In the genomic region with DNA sequence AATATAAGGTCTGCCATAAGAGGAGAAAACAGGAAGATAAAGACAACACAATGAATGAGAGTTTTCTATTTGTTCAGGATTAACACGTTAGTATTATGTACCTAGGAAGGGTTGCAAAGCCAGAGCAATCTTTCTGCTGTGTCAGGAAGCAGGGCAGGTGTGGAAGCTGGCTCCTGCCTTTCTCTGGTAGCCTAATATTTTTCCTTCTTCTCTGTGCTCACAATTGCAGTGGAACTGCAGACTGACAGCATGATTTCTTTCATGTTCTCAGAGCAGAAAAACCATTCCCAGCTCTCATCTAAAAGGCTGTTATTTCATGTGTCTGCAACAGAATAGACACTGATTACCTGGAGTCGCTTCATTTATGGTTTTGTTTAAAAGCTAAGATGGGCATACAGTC, we compare ENCODE assay signal across 24 mouse cellular contexts. TPM values are rescaled to one million over a fixed set of nuclear protein-coding genes. Genes with fewer than 3 reads are reported as not detected.
DNase-seq lines count a peak whose midpoint lies in the region; ATAC-seq and TF ChIP-seq lines count a peak whose summit lies in the region.
"Had no signal": no experiment of that assay in that cellular context is flagged by ENCODE, and none has a peak within 500 bp of the region (broad histone marks: within the 10 kb centered on the region; RNA-seq: fewer than 3 reads in every experiment).

No protein-coding gene starts in this region.

- DNase-seq in forebrain, embryonic 10.5 days (ENCODE audit: extremely low spot score, low spot score), result no peak
- DNase-seq in midbrain, embryonic 14.5 days, result no peak
- DNase-seq in midbrain, postnatal 0 days (ENCODE audit: low spot score), result no peak
- DNase-seq in forebrain, embryonic 14.5 days (ENCODE audit: low spot score), result peak; percentile 18
- no peak for DNase-seq in ovary, postnatal 10 days (ENCODE audit: low spot score)
- DNase-seq: adrenal gland, postnatal 10 days; cerebellum, adult 18-20 months; cerebellum, adult 9-11 months; cerebellum, postnatal 36 days; gastrocnemius, postnatal 10 days; heart, adult 18-20 months; heart, postnatal 14 days had no signal

- no peak for TF ChIP-seq CTCF in midbrain, postnatal 0 days (IDR thresholded peaks at IDR 0.05)

- H3K4me1 ChIP-seq in forebrain, embryonic 13.5 days, result peaks cover 9% of the 10 kb centered on the region; the same call in 1 of the 2 replicates
- peaks cover 6% of the 10 kb centered on the region; the same call in 1 of the 2 replicates for H3K4me1 ChIP-seq in forebrain, embryonic 10.5 days
- H3K4me1 ChIP-seq in midbrain, embryonic 14.5 days (ENCODE audit: control insufficient read depth, insufficient read depth, low read length), result 0 out of 2 replicates have a peak, but pooled peaks cover 5% of the 10 kb centered on the region
- H3K4me1 ChIP-seq in midbrain, postnatal 0 days (ENCODE audit: insufficient read depth, low read length), result no peaks in the 10 kb centered on the region
- peaks cover 2% of the 10 kb centered on the region; the same call in 1 of the 2 replicates for H3K4me1 ChIP-seq in forebrain, embryonic 14.5 days (ENCODE audit: control insufficient read depth, insufficient read depth, low read length)
- H3K4me1 ChIP-seq in midbrain, embryonic 16.5 days (ENCODE audit: control insufficient read depth, insufficient read depth, low read length), result peaks cover 2% of the 10 kb centered on the region; the same call in 1 of the 2 replicates
- H3K4me1 ChIP-seq: embryonic facial prominence, embryonic 13.5 days; heart, embryonic 15.5 days; hindbrain, embryonic 15.5 days had no signal

- H3K9ac ChIP-seq in forebrain, embryonic 13.5 days, result no peak overlapping the region
- no peak overlapping the region for H3K9ac ChIP-seq in midbrain, embryonic 14.5 days (replicated peaks; ENCODE audit: low read length)
- no peak overlapping the region for H3K9ac ChIP-seq in midbrain, postnatal 0 days (replicated peaks; ENCODE audit: low read length, poor library complexity, severe bottlenecking)
- H3K9ac ChIP-seq in forebrain, embryonic 14.5 days (ENCODE audit: low read length), result no peak overlapping the region
- H3K9ac ChIP-seq in midbrain, embryonic 16.5 days (ENCODE audit: low read depth, low read length), result no peak overlapping the region
- H3K9ac ChIP-seq: embryonic facial prominence, embryonic 13.5 days; heart, embryonic 15.5 days; hindbrain, embryonic 15.5 days had no signal

- peak; percentile 37 for ATAC-seq in forebrain, embryonic 13.5 days
- no peak for ATAC-seq in midbrain, embryonic 14.5 days (ENCODE audit: low FRiP score, low TSS enrichment)
- ATAC-seq in midbrain, postnatal 0 days (ENCODE audit: low FRiP score), result no peak
- ATAC-seq in forebrain, embryonic 14.5 days, result 0 out of 2 replicates have a peak, but pooled peaks have one; percentile 13
- ATAC-seq in midbrain, embryonic 16.5 days, result peak; percentile 37; the same call in 1 of the 2 replicates

- H3K27ac ChIP-seq in forebrain, embryonic 13.5 days, result peak overlapping the region; percentile 72
- no peak overlapping the region for H3K27ac ChIP-seq in forebrain, embryonic 10.5 days
- H3K27ac ChIP-seq in midbrain, embryonic 14.5 days (replicated peaks; ENCODE audit: low read depth, low read length), result peak overlapping the region; percentile 27; the same call in 1 of the 2 replicates
- no peak overlapping the region for H3K27ac ChIP-seq in midbrain, postnatal 0 days (ENCODE audit: low read depth, low read length)
- H3K27ac ChIP-seq in forebrain, embryonic 14.5 days (ENCODE audit: low read depth, low read length), result peak overlapping the region; percentile 66
- peak overlapping the region; percentile 66 for H3K27ac ChIP-seq in midbrain, embryonic 16.5 days (ENCODE audit: low read length)
- H3K27ac ChIP-seq: embryonic facial prominence, embryonic 13.5 days; heart, embryonic 15.5 days; hindbrain, embryonic 15.5 days had no signal

- H3K4me2 ChIP-seq in forebrain, embryonic 13.5 days, result no peak overlapping the region
- H3K4me2 ChIP-seq in midbrain, embryonic 14.5 days (ENCODE audit: low read length), result no peak overlapping the region
- H3K4me2 ChIP-seq in midbrain, postnatal 0 days (ENCODE audit: low read depth, low read length, poor library complexity, severe bottlenecking), result no peak overlapping the region
- H3K4me2 ChIP-seq in forebrain, embryonic 14.5 days (ENCODE audit: low read length), result no peak overlapping the region
- H3K4me2 ChIP-seq in midbrain, embryonic 16.5 days (ENCODE audit: low read length), result no peak overlapping the region
- H3K4me2 ChIP-seq: embryonic facial prominence, embryonic 13.5 days; heart, embryonic 11.5 days; heart, embryonic 15.5 days; hindbrain, embryonic 15.5 days had no signal

- H3K4me3 ChIP-seq in forebrain, embryonic 13.5 days, result no peak overlapping the region
- H3K4me3 ChIP-seq in forebrain, embryonic 10.5 days, result no peak overlapping the region
- no peak overlapping the region for H3K4me3 ChIP-seq in midbrain, embryonic 14.5 days (replicated peaks; ENCODE audit: low read depth, low read length)
- no peak overlapping the region for H3K4me3 ChIP-seq in midbrain, postnatal 0 days (ENCODE audit: low read depth, low read length)
- H3K4me3 ChIP-seq in forebrain, embryonic 14.5 days (ENCODE audit: low read depth, low read length), result no peak overlapping the region
- no peak overlapping the region for H3K4me3 ChIP-seq in midbrain, embryonic 16.5 days (ENCODE audit: low read depth, low read length)
- H3K4me3 ChIP-seq: embryonic facial prominence, embryonic 13.5 days; heart, embryonic 15.5 days; hindbrain, embryonic 15.5 days had no signal

- WGBS in forebrain, embryonic 13.5 days, result 55% methylated on average over 2 of the region's 2 CpGs
- whole genome bisulfite sequencing in forebrain, embryonic 10.5 days, result 79% methylated on average over 2 of the region's 2 CpGs
- WGBS in midbrain, embryonic 14.5 days, result 73% methylated on average over 2 of the region's 2 CpGs
- 62% methylated on average over 2 of the region's 2 CpGs for WGBS in midbrain, postnatal 0 days
- 58% methylated on average over 2 of the region's 2 CpGs for WGBS in forebrain, embryonic 14.5 days
- 62% methylated on average over 2 of the region's 2 CpGs for WGBS in midbrain, embryonic 16.5 days

- no peaks in the 10 kb centered on the region for H3K36me3 ChIP-seq in forebrain, embryonic 13.5 days (ENCODE audit: poor library complexity, severe bottlenecking)
- no peaks in the 10 kb centered on the region for H3K36me3 ChIP-seq in forebrain, embryonic 10.5 days (replicated peaks)
- no peaks in the 10 kb centered on the region for H3K36me3 ChIP-seq in midbrain, embryonic 14.5 days (ENCODE audit: control insufficient read depth, insufficient read depth, low read length)
- no peaks in the 10 kb centered on the region for H3K36me3 ChIP-seq in midbrain, postnatal 0 days (ENCODE audit: insufficient read depth, low read length)
- no peaks in the 10 kb centered on the region for H3K36me3 ChIP-seq in forebrain, embryonic 14.5 days (ENCODE audit: control insufficient read depth, insufficient read depth, low read length)
- H3K36me3 ChIP-seq in midbrain, embryonic 16.5 days (ENCODE audit: control insufficient read depth, insufficient read depth, low read length), result no peaks in the 10 kb centered on the region
- H3K36me3 ChIP-seq: embryonic facial prominence, embryonic 13.5 days; heart, embryonic 15.5 days; hindbrain, embryonic 15.5 days had no signal

- no peaks in the 10 kb centered on the region for H3K27me3 ChIP-seq in forebrain, embryonic 13.5 days
- no peaks in the 10 kb centered on the region for H3K27me3 ChIP-seq in forebrain, embryonic 10.5 days (ENCODE audit: poor library complexity, severe bottlenecking)
- no peaks in the 10 kb centered on the region for H3K27me3 ChIP-seq in midbrain, embryonic 14.5 days (ENCODE audit: control insufficient read depth, insufficient read depth, low read length)
- no peaks in the 10 kb centered on the region for H3K27me3 ChIP-seq in midbrain, postnatal 0 days (ENCODE audit: insufficient read depth, low read length)
- H3K27me3 ChIP-seq in forebrain, embryonic 14.5 days (replicated peaks; ENCODE audit: control insufficient read depth, insufficient read depth, low read length), result no peaks in the 10 kb centered on the region
- no peaks in the 10 kb centered on the region for H3K27me3 ChIP-seq in midbrain, embryonic 16.5 days (ENCODE audit: control insufficient read depth, insufficient read depth, low read depth, low read length)
- H3K27me3 ChIP-seq: embryonic facial prominence, embryonic 13.5 days; heart, embryonic 15.5 days; hindbrain, embryonic 15.5 days had no signal

- H3K9me3 ChIP-seq in forebrain, embryonic 13.5 days (replicated peaks), result no peaks in the 10 kb centered on the region
- no peaks in the 10 kb centered on the region for H3K9me3 ChIP-seq in forebrain, embryonic 10.5 days
- no peaks in the 10 kb centered on the region for H3K9me3 ChIP-seq in midbrain, embryonic 14.5 days (ENCODE audit: control insufficient read depth, low read length)
- no peaks in the 10 kb centered on the region for H3K9me3 ChIP-seq in midbrain, postnatal 0 days (ENCODE audit: low read length)
- no peaks in the 10 kb centered on the region for H3K9me3 ChIP-seq in forebrain, embryonic 14.5 days (replicated peaks; ENCODE audit: control insufficient read depth, low read length)
- no peaks in the 10 kb centered on the region for H3K9me3 ChIP-seq in midbrain, embryonic 16.5 days (replicated peaks; ENCODE audit: control insufficient read depth, low read length, poor library complexity, severe bottlenecking)
- H3K9me3 ChIP-seq: embryonic facial prominence, embryonic 13.5 days; heart, embryonic 15.5 days; hindbrain, embryonic 15.5 days had no signal

RNA-seq across cellular contexts. Expression of gene Myo3a, which starts 23.7 kb away (rescaled TPM):
- 0.09 and 0.28 TPM in 2 replicates for polyA plus RNA-seq in forebrain, embryonic 13.5 days (2015; fragmentation: Nextera tagmentation; extraction: Ambion mirVana)
- polyA plus RNA-seq in forebrain, embryonic 10.5 days (2016; fragmentation: Nextera tagmentation; extraction: Ambion mirVana), result 0.15 TPM in 1 of 2 replicates, not detected in the other
- polyA plus RNA-seq in midbrain, embryonic 14.5 days (2014; fragmentation: Nextera tagmentation; extraction: Ambion mirVana), result 0.05 and 0.09 TPM in 2 replicates
- 0.14 TPM in 1 of 2 replicates, not detected in the other for total RNA-seq in midbrain, postnatal 0 days (2014; rRNA removed)
- 0.06 TPM in 1 of 2 replicates, not detected in the other for polyA plus RNA-seq in midbrain, postnatal 0 days (2015; fragmentation: Nextera tagmentation; extraction: Ambion mirVana)
- 0.09 TPM in 1 of 2 replicates, not detected in the other for polyA plus RNA-seq in forebrain, embryonic 14.5 days (2014; fragmentation: Nextera tagmentation; extraction: Ambion mirVana)
- polyA plus RNA-seq in midbrain, embryonic 16.5 days (2015; fragmentation: Nextera tagmentation; extraction: Ambion mirVana), result not detected in 2 replicates
- total RNA-seq: adrenal gland, postnatal 10 days; gastrocnemius, postnatal 10 days; gastrocnemius, postnatal 4 days; heart, adult 18-20 months; heart, postnatal 14 days; hematopoietic stem cell, adult 5-6 weeks; MEL had no signal
- polyA plus RNA-seq: C2C12; embryonic facial prominence, embryonic 13.5 days; frontal cortex, adult 2 months; heart, embryonic 11.5 days; heart, embryonic 15.5 days; hindbrain, embryonic 15.5 days; intestine, embryonic 14.5 days had no signal

Comparison
In these comparisons a context has a peak if more than half of its experiments do, and no peak if none do; other contexts are left out.
1. ATAC-seq: peak in forebrain, embryonic 13.5 days (single experiment), forebrain, embryonic 14.5 days (single experiment) and midbrain, embryonic 16.5 days (single experiment); none in midbrain, embryonic 14.5 days (single experiment) and midbrain, postnatal 0 days (single experiment).
2. H3K27ac ChIP-seq: peak in forebrain, embryonic 13.5 days (single experiment), midbrain, embryonic 14.5 days (single experiment), forebrain, embryonic 14.5 days (single experiment) and midbrain, embryonic 16.5 days (single experiment); none in forebrain, embryonic 10.5 days (single experiment) and midbrain, postnatal 0 days (single experiment).